Mouse (Mus musculus) hindbrain, embryonic 13.5 days (tissue): ENCODE results near the gene Ggcx. TPM values are rescaled to one million over a fixed set of nuclear protein-coding genes. Genes with fewer than 3 reads are reported as not detected.

Experiments used
- ATAC-seq: fragments of 200-750 bp; cut with Nextera tagmentation; 2 replicates; pipeline ENCODE4 v1.8.0; 2017; ENCODE audit warnings: moderate TSS enrichment; ENCODE audit not compliant: low FRiP score
- H3K27ac ChIP-seq: fragments of 300-500 bp; sonication (generic); 2 replicates; pipeline ENCODE4 v1.5.1; 2015; ENCODE audit warnings: inconsistent platforms, mild to moderate bottlenecking, moderate library complexity
- H3K27me3 ChIP-seq: fragments of 300-500 bp; sonication (generic); 2 replicates; pipeline ENCODE4 v1.6.1; 2015; ENCODE audit warnings: mild to moderate bottlenecking, inconsistent platforms
- H3K36me3 ChIP-seq: fragments of 300-500 bp; sonication (generic); 2 replicates; pipeline ENCODE4 v1.6.1; 2015; ENCODE audit warnings: mild to moderate bottlenecking, inconsistent platforms
- H3K4me1 ChIP-seq: fragments of 300-500 bp; sonication (generic); replicated peaks from 2 replicates; pipeline ENCODE4 v1.6.1; 2015; ENCODE audit warnings: inconsistent platforms
- H3K4me2 ChIP-seq: fragments of 300-500 bp; sonication (generic); 2 replicates; pipeline ENCODE4 v1.6.1; 2015; ENCODE audit warnings: inconsistent platforms, mild to moderate bottlenecking, moderate library complexity
- H3K4me3 ChIP-seq: fragments of 300-500 bp; sonication (generic); 2 replicates; pipeline ENCODE4 v1.5.1; 2015; ENCODE audit warnings: mild to moderate bottlenecking, inconsistent platforms
- H3K9ac ChIP-seq: fragments of 300-500 bp; sonication (generic); 2 replicates; pipeline ENCODE4 v1.6.1; 2015; ENCODE audit warnings: mild to moderate bottlenecking, inconsistent platforms
- H3K9me3 ChIP-seq: fragments of 300-500 bp; sonication (generic); 2 replicates; pipeline ENCODE4 v1.6.1; 2016; ENCODE audit warnings: inconsistent platforms
- WGBS: fragments of 180-500 bp; shearing (Covaris S2); methylation state at CpG from one replicate; pipeline ENCODE4 v1.1.7; 2015; 5-methylcytosine and 5-hydroxymethylcytosine counted together
- polyA plus RNA-seq: library from polyadenylated mRNA; unstranded; fragments of >200 nt; fragmentation: Nextera tagmentation; extraction: Ambion mirVana; gene quantifications from 2 replicates; pipeline ENCODE4 v1.2.1, GENCODE M21; 2015

The Ggcx gene
- polyA plus RNA-seq, 1 experiment from 2014 or later: 15.3 TPM

- Histone ChIP-seq H3K27me3 (no peaks in the 10 kb centered on the region), H3K9me3 (no peaks in the 10 kb centered on the region), H3K27ac (no peak overlapping the region), H3K4me1 (peaks cover 24% of the 10 kb centered on the region), H3K4me3 (peak overlapping the region; percentile 79), H3K9ac (peak overlapping the region; percentile 90), H3K4me2 (peak overlapping the region; percentile 90), H3K36me3 (peaks cover 32% of the 10 kb centered on the region)
- WGBS: 86% methylated on average over 5 of the region's 5 CpGs
- no peak for ATAC-seq
Measured at GRCm38 (mm10) chr6:72415181-72415580, 1.1 kb downstream of the Ggcx start.

- WGBS: 88% methylated on average over 7 of the region's 7 CpGs
Measured at GRCm38 (mm10) chr6:72415964-72416772, 2.1 kb downstream of the Ggcx start.

GRCm38 (mm10) chr6:72418279-72418678 lies 4.2 kb downstream of the Ggcx start:
- H3K4me3 ChIP-seq: no peak overlapping the region
- H3K4me1 ChIP-seq: peaks cover 24% of the 10 kb centered on the region
- no peak overlapping the region for H3K9ac ChIP-seq
- peaks cover 61% of the 10 kb centered on the region for H3K36me3 ChIP-seq
- 94% methylated on average over 4 of the region's 4 CpGs for WGBS
- no peaks in the 10 kb centered on the region for H3K9me3 ChIP-seq
- H3K27ac ChIP-seq: no peak overlapping the region
- H3K4me2 ChIP-seq: no peak overlapping the region
- no peak for ATAC-seq
- no peaks in the 10 kb centered on the region for H3K27me3 ChIP-seq

More at GRCm38 (mm10) chr6:72415964-72416772, 2.1 kb downstream of the Ggcx start:
- Histone ChIP-seq H3K36me3 (peaks cover 41% of the 10 kb centered on the region), H3K4me3 (no peak overlapping the region), H3K4me1 (peaks cover 24% of the 10 kb centered on the region), H3K9me3 (no peaks in the 10 kb centered on the region), H3K27ac (no peak overlapping the region), H3K27me3 (no peaks in the 10 kb centered on the region), H3K4me2 (peak overlapping the region; percentile 1; the same call in 1 of the 2 replicates), H3K9ac (peak overlapping the region; percentile 39; the same call in 1 of the 2 replicates)
- no peak for ATAC-seq

GRCm38 (mm10) chr6:72419806-72420205 lies 5.7 kb downstream of the Ggcx start:
- 82% methylated on average over 1 of the region's 1 CpGs for WGBS
- Histone ChIP-seq H3K27me3 (no peaks in the 10 kb centered on the region), H3K9me3 (no peaks in the 10 kb centered on the region), H3K4me3 (no peak overlapping the region), H3K9ac (no peak overlapping the region), H3K36me3 (peaks cover 77% of the 10 kb centered on the region), H3K4me1 (peaks cover 14% of the 10 kb centered on the region), H3K27ac (no peak overlapping the region), H3K4me2 (no peak overlapping the region)
- no peak for ATAC-seq

GRCm38 (mm10) chr6:72420901-72421300 lies 6.8 kb downstream of the Ggcx start:
- no peaks in the 10 kb centered on the region for H3K9me3 ChIP-seq
- no peak overlapping the region for H3K9ac ChIP-seq
- ATAC-seq: no peak
- H3K27me3 ChIP-seq: no peaks in the 10 kb centered on the region
- H3K4me3 ChIP-seq: no peak overlapping the region
- 95% methylated on average over 10 of the region's 10 CpGs for WGBS
- peaks cover 88% of the 10 kb centered on the region for H3K36me3 ChIP-seq
- H3K4me1 ChIP-seq: peaks cover 4% of the 10 kb centered on the region
- no peak overlapping the region for H3K4me2 ChIP-seq
- H3K27ac ChIP-seq: no peak overlapping the region

GRCm38 (mm10) chr6:72425646-72426045 lies 11.5 kb downstream of the Ggcx start:
- no peak overlapping the region for H3K27ac ChIP-seq
- H3K9ac ChIP-seq: peak overlapping the region; percentile 8; the same call in 1 of the 2 replicates
- no peaks in the 10 kb centered on the region for H3K9me3 ChIP-seq
- peaks cover 4% of the 10 kb centered on the region; the same call in 1 of the 2 replicates for H3K4me1 ChIP-seq
- H3K36me3 ChIP-seq: peaks cover 85% of the 10 kb centered on the region
- H3K4me2 ChIP-seq: no peak overlapping the region
- WGBS: 95% methylated on average over 11 of the region's 11 CpGs
- ATAC-seq: no peak
- H3K4me3 ChIP-seq: no peak overlapping the region
- H3K27me3 ChIP-seq: no peaks in the 10 kb centered on the region

- peaks cover 4% of the 10 kb centered on the region; the same call in 1 of the 2 replicates for H3K4me1 ChIP-seq
- no peak overlapping the region for H3K9ac ChIP-seq
- H3K36me3 ChIP-seq: peaks cover 86% of the 10 kb centered on the region
- no peaks in the 10 kb centered on the region for H3K27me3 ChIP-seq
- peak; percentile 87 for ATAC-seq
- 33% methylated on average over 8 of the region's 8 CpGs for WGBS
- no peak overlapping the region for H3K4me3 ChIP-seq
- H3K27ac ChIP-seq: peak overlapping the region; percentile 40; the same call in 1 of the 2 replicates
- no peak overlapping the region for H3K4me2 ChIP-seq
- H3K9me3 ChIP-seq: no peaks in the 10 kb centered on the region
Measured at GRCm38 (mm10) chr6:72428036-72428435, 13.9 kb downstream of the Ggcx start.

GRCm38 (mm10) chr6:72429061-72429842 lies 15.1 kb downstream of the Ggcx start:
- peaks cover 4% of the 10 kb centered on the region; the same call in 1 of the 2 replicates for H3K4me1 ChIP-seq
- H3K36me3 ChIP-seq: peaks cover 85% of the 10 kb centered on the region
- no peak for ATAC-seq
- H3K4me2 ChIP-seq: no peak overlapping the region
- no peak overlapping the region for H3K9ac ChIP-seq
- 92% methylated on average over 21 of the region's 21 CpGs for WGBS
- H3K27me3 ChIP-seq: no peaks in the 10 kb centered on the region
- no peak overlapping the region for H3K27ac ChIP-seq
- H3K4me3 ChIP-seq: no peak overlapping the region
- H3K9me3 ChIP-seq: no peaks in the 10 kb centered on the region

GRCm38 (mm10) chr6:72430989-72431921 lies 17.1 kb downstream of the Ggcx start:
- Histone ChIP-seq H3K27ac (peak overlapping the region; percentile 35; the same call in 1 of the 2 replicates), H3K4me1 (peaks cover 17% of the 10 kb centered on the region), H3K9me3 (no peaks in the 10 kb centered on the region), H3K9ac (no peak overlapping the region), H3K36me3 (peaks cover 85% of the 10 kb centered on the region), H3K4me2 (no peak overlapping the region), H3K27me3 (no peaks in the 10 kb centered on the region), H3K4me3 (no peak overlapping the region)
- WGBS: 40% methylated on average over 5 of the region's 5 CpGs
- peak; percentile 28; the same call in 1 of the 2 replicates for ATAC-seq

- no peak overlapping the region for H3K4me3 ChIP-seq
- H3K27me3 ChIP-seq: no peaks in the 10 kb centered on the region
- no peak for ATAC-seq
- no peak overlapping the region for H3K9ac ChIP-seq
- H3K36me3 ChIP-seq: peaks cover 86% of the 10 kb centered on the region
- no peaks in the 10 kb centered on the region for H3K9me3 ChIP-seq
- H3K4me2 ChIP-seq: no peak overlapping the region
- 85% methylated on average over 2 of the region's 2 CpGs for WGBS
- 0 out of 2 replicates have a peak overlapping the region, but pooled peaks have one; percentile 23 for H3K27ac ChIP-seq
- peaks cover 26% of the 10 kb centered on the region for H3K4me1 ChIP-seq
Measured at GRCm38 (mm10) chr6:72432153-72432552, 18.0 kb downstream of the Ggcx start.

- peak overlapping the region; percentile 97 for H3K4me2 ChIP-seq
- no peaks in the 10 kb centered on the region for H3K27me3 ChIP-seq
- H3K9ac ChIP-seq: peak overlapping the region; percentile 100
- peaks cover 50% of the 10 kb centered on the region for H3K4me1 ChIP-seq
- peak overlapping the region; percentile 98 for H3K4me3 ChIP-seq
- 3% methylated on average over 5 of the region's 5 CpGs for WGBS
- no peak for ATAC-seq
- H3K9me3 ChIP-seq: no peaks in the 10 kb centered on the region
- peaks cover 41% of the 10 kb centered on the region for H3K36me3 ChIP-seq
- H3K27ac ChIP-seq: peak overlapping the region; percentile 100; the same call in 1 of the 2 replicates
Measured at GRCm38 (mm10) chr6:72438226-72438625, 24.1 kb downstream of the Ggcx start.
